Comparison of ENCODE assay signal across 9 mouse cellular contexts in genomic region chr3:55520240-55521180, GRCm38 (mm10). TPM values are rescaled to one million over a fixed set of nuclear protein-coding genes. Genes with fewer than 3 reads are reported as not detected.
DNase-seq lines count a peak whose midpoint lies in the region; ATAC-seq and TF ChIP-seq lines count a peak whose summit lies in the region.
"Had no signal": no experiment of that assay in that cellular context is flagged by ENCODE, and none has a peak within 500 bp of the region (broad histone marks: within the 10 kb centered on the region; RNA-seq: fewer than 3 reads in every experiment).

No protein-coding gene starts in this region.

- H3K4me2 ChIP-seq in embryonic facial prominence, embryonic 13.5 days: peak overlapping the region; percentile 32
- peak overlapping the region; percentile 35; the same call in 1 of the 2 replicates for H3K4me2 ChIP-seq in heart, embryonic 14.5 days (ENCODE audit: low read length)

- peak; percentile 59 for TF ChIP-seq CTCF in bone marrow, adult 2 months (IDR thresholded peaks at IDR 0.05; ENCODE audit: control insufficient read depth, insufficient read depth, low read length)
- TF ChIP-seq CTCF in lung, adult 2 months (IDR thresholded peaks at IDR 0.05; ENCODE audit: insufficient read depth, low read length): peak; percentile 80
- no peak for TF ChIP-seq CTCF in olfactory bulb, adult 2 months (IDR thresholded peaks at IDR 0.05; ENCODE audit: insufficient read depth, low read depth, low read length)

- H3K36me3 ChIP-seq in embryonic facial prominence, embryonic 13.5 days: no peaks in the 10 kb centered on the region
- H3K36me3 ChIP-seq in heart, embryonic 14.5 days (ENCODE audit: control insufficient read depth, insufficient read depth, low read length): no peaks in the 10 kb centered on the region

- no peaks in the 10 kb centered on the region for H3K27me3 ChIP-seq in embryonic facial prominence, embryonic 13.5 days
- H3K27me3 ChIP-seq in heart, embryonic 14.5 days (ENCODE audit: control insufficient read depth, insufficient read depth, low read length): no peaks in the 10 kb centered on the region

- no peak overlapping the region for H3K9ac ChIP-seq in embryonic facial prominence, embryonic 13.5 days
- no peak overlapping the region for H3K9ac ChIP-seq in heart, embryonic 14.5 days (ENCODE audit: low read length)

- ATAC-seq in embryonic facial prominence, embryonic 13.5 days (ENCODE audit: insufficient number of reproducible peaks, insufficient read depth, low FRiP score, low TSS enrichment, low read depth): no peak
- ATAC-seq in heart, embryonic 14.5 days (ENCODE audit: insufficient number of reproducible peaks, insufficient read depth, low FRiP score, low read depth): no peak

- H3K27ac ChIP-seq in bone marrow, adult 2 months (ENCODE audit: control insufficient read depth, insufficient read depth, low read depth, low read length, poor library complexity): no peak overlapping the region
- peak overlapping the region; percentile 28; the same call in 1 of the 2 replicates for H3K27ac ChIP-seq in embryonic facial prominence, embryonic 13.5 days
- H3K27ac ChIP-seq in heart, embryonic 14.5 days (replicated peaks in 1 of 2; ENCODE audit: control insufficient read depth in 1 of 2, insufficient read depth in 1 of 2, low read depth in 2 of 2, low read length in 2 of 2): no peak overlapping the region
- peak overlapping the region; percentile 50; the same call in 1 of the 2 replicates for H3K27ac ChIP-seq in olfactory bulb, adult 2 months (ENCODE audit: insufficient read depth, low read depth, low read length)

- H3K4me3 ChIP-seq in bone marrow, adult 2 months (replicated peaks; ENCODE audit: control insufficient read depth, low read depth, low read length): no peak overlapping the region
- no peak overlapping the region for H3K4me3 ChIP-seq in embryonic facial prominence, embryonic 13.5 days
- H3K4me3 ChIP-seq in heart, embryonic 14.5 days (ENCODE audit: control insufficient read depth in 1 of 2, insufficient read depth in 1 of 2, low read depth in 1 of 2, low read length in 2 of 2): no peak overlapping the region
- no peak overlapping the region for H3K4me3 ChIP-seq in lung, adult 2 months (replicated peaks; ENCODE audit: extremely low read depth, low read depth, low read length)
- no peak overlapping the region for H3K4me3 ChIP-seq in olfactory bulb, adult 2 months (ENCODE audit: insufficient read depth, low read depth, low read length)

- no peaks in the 10 kb centered on the region for H3K4me1 ChIP-seq in bone marrow, adult 2 months (ENCODE audit: control insufficient read depth, insufficient read depth, low read length)
- peaks cover 63% of the 10 kb centered on the region for H3K4me1 ChIP-seq in embryonic facial prominence, embryonic 13.5 days
- peaks cover 0 to 2% of the 10 kb centered on the region in 2 experiments; a peak in 1 of 4 replicates for H3K4me1 ChIP-seq in heart, embryonic 14.5 days (ENCODE audit: control insufficient read depth in 2 of 2, insufficient read depth in 2 of 2, low read length in 2 of 2)
- no peaks in the 10 kb centered on the region; the same call in 1 of the 2 replicates for H3K4me1 ChIP-seq in lung, adult 2 months (ENCODE audit: control insufficient read depth, insufficient read depth, low read length)
- peaks cover 16% of the 10 kb centered on the region for H3K4me1 ChIP-seq in olfactory bulb, adult 2 months (ENCODE audit: control insufficient read depth, insufficient read depth, low read length)

- peak; percentile 51 for DNase-seq in ES-CJ7 (ENCODE audit: low read depth, low spot score)
- DNase-seq in kidney, postnatal 14 days: peak; percentile 76
- DNase-seq in lung, adult 2 months: peak; percentile 17
- DNase-seq in urinary bladder, postnatal 14 days (ENCODE audit: low spot score): peak; percentile 80

- WGBS in bone marrow, adult 2 months: 32% methylated on average over 12 of the region's 12 CpGs
- WGBS in embryonic facial prominence, embryonic 13.5 days: 9% methylated on average over 12 of the region's 12 CpGs
- 21% methylated on average over 12 of the region's 12 CpGs for WGBS in heart, embryonic 14.5 days
- 26% methylated on average over 12 of the region's 12 CpGs for WGBS in lung, adult 2 months
- WGBS in olfactory bulb, adult 2 months: 17% methylated on average over 12 of the region's 12 CpGs

- no peaks in the 10 kb centered on the region for H3K9me3 ChIP-seq in embryonic facial prominence, embryonic 13.5 days
- H3K9me3 ChIP-seq in heart, embryonic 14.5 days (ENCODE audit: control insufficient read depth, low read length): no peaks in the 10 kb centered on the region

- TF ChIP-seq POLR2A in bone marrow, adult 2 months (IDR thresholded peaks at IDR 0.05; ENCODE audit: borderline replicate concordance, control insufficient read depth, low read depth, low read length): no peak
- no peak for TF ChIP-seq POLR2A in lung, adult 2 months (IDR thresholded peaks at IDR 0.05; ENCODE audit: borderline replicate concordance, extremely low read depth, low read depth, low read length)
- no peak for TF ChIP-seq POLR2A in olfactory bulb, adult 2 months (IDR thresholded peaks at IDR 0.05; ENCODE audit: insufficient read depth, low read depth, low read length)

RNA-seq across cellular contexts. Expression of gene Gm21954, which starts 48.5 kb away (rescaled TPM):
- not detected in 2 replicates for polyA plus RNA-seq in bone marrow, adult 2 months (2011; ENCODE audit: insufficient read depth, insufficient read length, low replicate concordance, missing spikeins)
- not detected in 2 replicates for polyA plus RNA-seq in embryonic facial prominence, embryonic 13.5 days (2015; fragmentation: Nextera tagmentation; extraction: Ambion mirVana)
- polyA plus RNA-seq in heart, embryonic 14.5 days (2014; fragmentation: Nextera tagmentation; extraction: Ambion mirVana): not detected in 2 replicates
- not detected in 2 replicates for polyA plus RNA-seq in lung, adult 2 months (2012; rRNA removed)
- not detected in 2 replicates for polyA plus RNA-seq in olfactory bulb, adult 2 months (2012; ENCODE audit: insufficient read depth, insufficient read length, low replicate concordance, missing spikeins)
- polyA plus RNA-seq: gonadal fat pad, adult 2 months had no signal

Comparison
In these comparisons a context has a peak if more than half of its experiments do, and no peak if none do; other contexts are left out.
1. DNase-seq: peak in every context shown above with its lines; median percentile 80 in urinary bladder, postnatal 14 days; 76 in kidney, postnatal 14 days; 51 in ES-CJ7; 17 in lung, adult 2 months.
2. H3K27ac ChIP-seq: peak in embryonic facial prominence, embryonic 13.5 days (single experiment) and olfactory bulb, adult 2 months (single experiment); none in bone marrow, adult 2 months (single experiment) and heart, embryonic 14.5 days (0 of 2).